Mouse (Mus musculus) limb, embryonic 11.5 days (tissue): ENCODE results near the gene Cfc1. TPM values are rescaled to one million over a fixed set of nuclear protein-coding genes. Genes with fewer than 3 reads are reported as not detected.
A peak's percentile ranks its signal among the peaks of the same experiment; 100 is the strongest.
"Not testable (repeated sequence)": the region's sequence is repeated elsewhere in the genome, so short reads cannot be mapped to it uniquely, and the experiment has no call there.

ENCODE experiments used
- ATAC-seq: fragments of 200-750 bp; cut with Nextera tagmentation; 2 replicates; pipeline ENCODE4 v1.8.0; 2017; ENCODE audit warnings: low read depth; ENCODE audit not compliant: insufficient number of reproducible peaks, low FRiP score, low TSS enrichment
- DNase-seq: peaks from one replicate; pipeline ENCODE4 v3.0.0-alpha.2; 2015; ENCODE audit warnings: low spot score
- H3K27ac ChIP-seq: fragments of 300-500 bp; sonication (generic); replicated peaks from 2 replicates; pipeline ENCODE4 v1.5.1; 2014; ENCODE audit warnings: low read depth, mild to moderate bottlenecking, low read length
- H3K27me3 ChIP-seq: fragments of 300-500 bp; sonication (generic); 2 replicates; pipeline ENCODE4 v1.6.1; 2014; ENCODE audit warnings: mild to moderate bottlenecking, low read length, mixed read lengths; ENCODE audit not compliant: control insufficient read depth, insufficient read depth
- H3K36me3 ChIP-seq: fragments of 300-500 bp; sonication (generic); 2 replicates; pipeline ENCODE4 v1.6.1; 2014; ENCODE audit warnings: mild to moderate bottlenecking, low read length, moderate library complexity, mixed read lengths; ENCODE audit not compliant: control insufficient read depth, insufficient read depth
- H3K4me1 ChIP-seq: fragments of 300-500 bp; sonication (generic); 2 replicates; pipeline ENCODE4 v1.6.1; 2014; ENCODE audit warnings: low read length, mixed read lengths; ENCODE audit not compliant: control insufficient read depth, insufficient read depth
- H3K4me2 ChIP-seq: fragments of 300-500 bp; sonication (generic); 2 replicates; pipeline ENCODE4 v1.6.1; 2014; ENCODE audit warnings: low read depth, mild to moderate bottlenecking, moderate library complexity; ENCODE audit not compliant: severe bottlenecking
- H3K4me3 ChIP-seq: fragments of 300-500 bp; sonication (generic); 2 replicates; pipeline ENCODE4 v1.5.1; 2014; ENCODE audit warnings: low read depth, low read length
- H3K9ac ChIP-seq: fragments of 300-500 bp; sonication (generic); 2 replicates; pipeline ENCODE4 v1.6.1; 2014; ENCODE audit warnings: mild to moderate bottlenecking, low read length
- H3K9me3 ChIP-seq: fragments of 300-500 bp; sonication (generic); 2 replicates; pipeline ENCODE4 v1.6.1; 2016; ENCODE audit warnings: low read length; ENCODE audit not compliant: control insufficient read depth
- WGBS: fragments of 180-500 bp; shearing (Covaris S2); extraction: QIAGEN DNeasy Blood & Tissue Kit; methylation state at CpG from one replicate; pipeline ENCODE4 v1.1.7; 2014; 5-methylcytosine and 5-hydroxymethylcytosine counted together
- polyA plus RNA-seq: library from polyadenylated mRNA; unstranded; fragments of >200 nt; fragmentation: Nextera tagmentation; extraction: Ambion mirVana; gene quantifications from 2 replicates; pipeline ENCODE4 v1.2.1, GENCODE M21; 2014

The Cfc1 gene
- polyA plus RNA-seq, 1 experiment from 2014 or later = not detected

DNA sequence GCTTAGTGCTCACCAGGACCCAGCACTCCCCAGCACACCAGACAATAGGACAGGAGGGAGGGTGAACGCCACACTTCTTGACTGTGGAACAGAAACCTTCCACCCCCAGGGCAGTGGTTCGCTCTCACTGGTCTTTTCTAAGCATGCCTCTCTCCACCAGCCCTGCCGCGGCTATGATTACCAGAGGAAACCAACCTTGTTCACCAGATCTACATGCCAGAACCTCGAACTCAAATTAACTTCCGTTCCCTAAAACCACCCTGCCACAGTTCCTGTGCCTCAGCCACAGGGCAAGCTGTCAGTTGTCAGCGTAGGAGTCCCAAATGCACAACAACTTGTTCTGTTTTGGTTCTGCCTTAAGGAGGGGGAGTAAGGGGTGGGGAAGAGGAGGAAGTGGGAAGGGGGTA, 24.9 kb upstream of the Cfc1 start:
- DNase-seq = peak; percentile 24
- no peak overlapping the region for H3K4me3 ChIP-seq
- 3% methylated on average over 7 of the region's 7 CpGs for WGBS
- no peak for ATAC-seq
- peak overlapping the region; percentile 29 for H3K4me2 ChIP-seq
- no peaks in the 10 kb centered on the region for H3K27me3 ChIP-seq
- no peaks in the 10 kb centered on the region for H3K4me1 ChIP-seq
- H3K9ac ChIP-seq = no peak overlapping the region
- H3K9me3 ChIP-seq = no peaks in the 10 kb centered on the region
- H3K36me3 ChIP-seq = no peaks in the 10 kb centered on the region
- H3K27ac ChIP-seq = no peak overlapping the region

GRCm38 (mm10) chr1:34511027-34511426, 24.4 kb upstream of the Cfc1 start:
- Histone ChIP-seq H3K27ac (no peak overlapping the region), H3K4me1 (no peaks in the 10 kb centered on the region), H3K9me3 (no peaks in the 10 kb centered on the region), H3K4me2 (no peak overlapping the region), H3K36me3 (no peaks in the 10 kb centered on the region), H3K9ac (no peak overlapping the region), H3K4me3 (no peak overlapping the region), H3K27me3 (no peaks in the 10 kb centered on the region)
- DNase-seq (peak; percentile 62), ATAC-seq (no peak)
- 2% methylated on average over 3 of the region's 3 CpGs for WGBS

GRCm38 (mm10) chr1:34513068-34513467, 22.4 kb upstream of the Cfc1 start:
- H3K4me1 ChIP-seq = no peaks in the 10 kb centered on the region
- no peaks in the 10 kb centered on the region for H3K36me3 ChIP-seq
- no peak overlapping the region for H3K9ac ChIP-seq
- DNase-seq (no peak), ATAC-seq (no peak)
- no peak overlapping the region for H3K4me2 ChIP-seq
- H3K9me3 ChIP-seq = no peaks in the 10 kb centered on the region
- H3K27ac ChIP-seq = no peak overlapping the region
- 82% methylated on average over 4 of the region's 4 CpGs for WGBS
- no peak overlapping the region for H3K4me3 ChIP-seq
- H3K27me3 ChIP-seq = no peaks in the 10 kb centered on the region

DNA sequence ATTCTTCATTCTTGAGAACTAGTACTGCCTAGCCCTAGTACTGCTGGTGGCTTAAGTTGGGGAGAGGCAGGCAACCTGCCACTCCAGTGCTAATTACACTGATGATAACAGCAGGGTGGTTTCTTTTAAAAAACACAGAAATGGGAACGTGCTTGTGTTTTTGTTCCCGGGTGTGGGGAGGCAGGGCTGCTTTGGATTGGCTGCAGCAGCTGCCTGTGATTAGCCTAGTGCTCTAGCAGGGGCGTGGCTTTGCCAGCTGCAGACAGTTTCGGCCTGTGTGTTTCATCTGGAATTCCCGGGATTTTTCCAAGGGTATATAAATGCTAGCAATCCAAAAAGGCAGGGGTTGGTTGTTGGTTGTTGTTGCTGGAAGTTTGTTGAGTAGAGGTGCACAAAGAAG, 18.9 kb upstream of the Cfc1 start:
- WGBS = 28% methylated on average over 5 of the region's 5 CpGs
- no peak for DNase-seq

DNA sequence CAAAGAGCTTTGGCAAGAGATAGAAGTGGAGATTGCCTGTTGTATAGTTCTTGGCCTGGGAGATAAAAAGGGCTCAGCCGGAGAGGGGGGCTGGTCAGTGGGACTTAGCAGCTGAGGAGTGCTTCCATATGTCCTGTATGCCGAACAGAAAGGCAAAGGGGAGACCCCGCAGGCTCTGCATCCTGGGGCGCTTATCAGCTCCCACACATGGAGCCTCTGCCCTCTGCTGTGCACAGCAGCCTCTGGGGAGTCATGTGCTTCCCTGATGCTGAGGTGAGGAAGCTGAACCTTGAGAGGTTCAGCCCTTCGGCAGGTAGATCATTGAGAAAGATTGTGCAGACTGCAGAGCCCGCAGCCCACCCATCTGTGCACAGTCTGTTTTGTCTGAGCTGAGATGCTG, 18.2 kb upstream of the Cfc1 start:
- not testable (repeated sequence) for H3K27me3 ChIP-seq, H3K9ac ChIP-seq, H3K9me3 ChIP-seq, H3K27ac ChIP-seq, H3K4me2 ChIP-seq, H3K36me3 ChIP-seq, DNase-seq, ATAC-seq, H3K4me3 ChIP-seq, H3K4me1 ChIP-seq
- 53% methylated on average over 6 of the region's 6 CpGs for WGBS

More for the DNA sequence above, 18.9 kb upstream of the Cfc1 start:
- Histone ChIP-seq H3K9ac (no peak overlapping the region), H3K27ac (no peak overlapping the region), H3K4me1 (no peaks in the 10 kb centered on the region), H3K4me3 (no peak overlapping the region), H3K36me3 (no peaks in the 10 kb centered on the region), H3K9me3 (no peaks in the 10 kb centered on the region), H3K27me3 (no peaks in the 10 kb centered on the region), H3K4me2 (no peak overlapping the region)
- ATAC-seq = no peak

GRCm38 (mm10) chr1:34517797-34518196, 17.7 kb upstream of the Cfc1 start:
- whole genome bisulfite sequencing = 68% methylated on average over 1 of the region's 1 CpGs
- not testable (repeated sequence) for H3K27ac ChIP-seq, DNase-seq, H3K27me3 ChIP-seq, H3K4me3 ChIP-seq, H3K36me3 ChIP-seq, H3K9ac ChIP-seq, ATAC-seq, H3K4me1 ChIP-seq, H3K9me3 ChIP-seq, H3K4me2 ChIP-seq

DNA sequence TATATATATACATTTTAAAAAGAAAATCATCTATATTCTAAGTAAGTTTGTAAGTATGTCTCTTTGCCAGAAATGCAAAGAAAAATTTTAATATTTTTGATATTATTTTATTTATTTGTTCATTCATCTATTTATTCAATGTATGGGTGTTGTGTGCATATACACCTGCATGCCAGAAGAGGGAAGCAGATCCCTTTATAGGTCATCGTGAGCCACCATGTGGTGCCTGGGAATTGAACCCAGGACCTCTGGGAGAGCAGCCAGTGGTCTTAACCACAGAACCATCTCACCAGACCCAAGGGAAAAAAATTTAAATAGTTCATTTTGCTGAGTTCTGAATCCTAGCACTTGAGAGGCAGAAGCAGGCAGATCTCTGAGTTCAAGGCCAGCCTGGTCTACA, 17.2 kb upstream of the Cfc1 start:
- no peaks in the 10 kb centered on the region for H3K27me3 ChIP-seq
- ATAC-seq (no peak), DNase-seq (no peak)
- no peak overlapping the region for H3K27ac ChIP-seq
- no peaks in the 10 kb centered on the region for H3K36me3 ChIP-seq
- H3K4me3 ChIP-seq = no peak overlapping the region
- no peak overlapping the region for H3K9ac ChIP-seq
- WGBS = 84% methylated on average over 1 of the region's 1 CpGs
- H3K4me1 ChIP-seq = no peaks in the 10 kb centered on the region
- no peak overlapping the region for H3K4me2 ChIP-seq
- H3K9me3 ChIP-seq = no peaks in the 10 kb centered on the region

DNA sequence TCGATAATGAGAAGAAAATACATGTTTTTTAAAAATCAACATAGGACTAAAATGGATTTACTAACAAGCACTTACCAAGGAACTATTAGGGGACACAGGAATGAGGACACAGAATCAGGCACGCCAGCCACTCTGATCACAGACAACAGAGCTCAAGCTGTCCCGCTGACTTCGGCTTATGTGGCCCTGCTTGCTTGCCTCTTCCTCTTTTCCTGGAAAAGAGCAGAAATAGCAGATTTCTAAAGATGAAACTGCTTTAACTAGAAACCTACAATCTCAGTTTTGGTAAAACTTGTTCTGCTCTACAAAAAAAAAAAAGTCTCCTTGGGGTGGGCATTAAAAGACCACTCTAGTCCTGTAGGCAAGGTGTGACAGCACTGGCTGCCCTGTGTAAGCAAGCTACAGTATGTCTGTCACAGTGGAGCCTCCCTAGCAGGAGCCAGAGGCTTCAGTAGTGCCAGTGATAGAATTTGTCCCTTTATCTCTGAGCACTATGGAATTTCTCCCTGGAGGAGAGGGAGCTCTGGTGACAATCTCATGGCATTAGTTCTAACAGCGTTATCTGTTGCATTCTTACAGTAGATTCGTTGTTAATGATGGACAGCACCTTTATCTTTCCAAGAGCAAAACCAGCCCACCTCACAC, 13.1 kb upstream of the Cfc1 start:
- no peak overlapping the region for H3K9ac ChIP-seq
- no peaks in the 10 kb centered on the region for H3K9me3 ChIP-seq
- no peaks in the 10 kb centered on the region for H3K4me1 ChIP-seq
- no peak overlapping the region for H3K27ac ChIP-seq
- DNase-seq (no peak), ATAC-seq (no peak)
- H3K4me3 ChIP-seq = no peak overlapping the region
- H3K4me2 ChIP-seq = no peak overlapping the region
- 71% methylated on average over 6 of the region's 6 CpGs for WGBS
- no peaks in the 10 kb centered on the region for H3K36me3 ChIP-seq
- H3K27me3 ChIP-seq = no peaks in the 10 kb centered on the region

- ATAC-seq = no peak
- Histone ChIP-seq H3K27me3 (no peaks in the 10 kb centered on the region), H3K4me1 (no peaks in the 10 kb centered on the region), H3K36me3 (no peaks in the 10 kb centered on the region), H3K4me2 (no peak overlapping the region), H3K9me3 (no peaks in the 10 kb centered on the region), H3K27ac (no peak overlapping the region), H3K4me3 (no peak overlapping the region), H3K9ac (no peak overlapping the region)
- 75% methylated on average over 3 of the region's 3 CpGs for WGBS
- no peak for DNase-seq
Observed at GRCm38 (mm10) chr1:34522850-34523244, 12.6 kb upstream of the Cfc1 start.
